Mouse (Mus musculus) heart, postnatal 10 days (tissue): ENCODE measurements around the gene Basp1. TPM values are rescaled to one million over a fixed set of nuclear protein-coding genes. Genes with fewer than 3 reads are reported as not detected.

Experiments used
- DNase-seq, 2 experiments: peaks; one replicate each; pipeline ENCODE4 v3.0.0; 2021
- intact Hi-C: fragments of 180-260 bp; cut with DNase I; formaldehyde crosslinking; loops from one replicate; pipeline ENCODE4 v1.15.1; 2025
- total RNA-seq, 2 experiments: library from RNA; stranded (reverse); gene quantifications; 2 replicates each; pipeline ENCODE4 v1.2.3; 2021

Basp1 gene
- total RNA-seq, 2 experiments from 2014 or later, result 6.7 to 8.4 TPM

- intact Hi-C loops, result no loop called here
- DNase-seq, result no peak
These were observed 44.0 kb downstream of the Basp1 start for GRCm38 (mm10) chr15:25369522-25369921.

GRCm38 (mm10) chr15:25365503-25365902, 48.1 kb downstream of the Basp1 start:
- no peak for DNase-seq

GRCm38 (mm10) chr15:25364819-25365463, 48.6 kb downstream of the Basp1 start:
- intact Hi-C loops, result no loop called here
- no peak for DNase-seq

More at GRCm38 (mm10) chr15:25365503-25365902, 48.1 kb downstream of the Basp1 start:
- intact Hi-C loops, result no loop called here

- intact Hi-C loops, result no loop called here
- peak; percentile 23 to 24 for DNase-seq
These were observed 49.3 kb downstream of the Basp1 start for GRCm38 (mm10) chr15:25364160-25364818.

- DNase-seq, result no peak
- intact Hi-C loops, result no loop called here
These were observed 49.9 kb downstream of the Basp1 start for GRCm38 (mm10) chr15:25363636-25364035.

- DNase-seq, result no peak
- intact Hi-C loops, result no loop called here
These were observed 52.7 kb downstream of the Basp1 start for GRCm38 (mm10) chr15:25360825-25361224.

GRCm38 (mm10) chr15:25358680-25359097, 54.9 kb downstream of the Basp1 start:
- peak; percentile 13 to 16 for DNase-seq
- intact Hi-C loops, result no loop called here

- intact Hi-C loops, result no loop called here
- DNase-seq, result no peak
These were observed 58.2 kb downstream of the Basp1 start for GRCm38 (mm10) chr15:25355339-25355738.

- intact Hi-C loops, result no loop called here
- peak in 1 of 2 experiments; percentile 6 for DNase-seq
These were observed 58.8 kb downstream of the Basp1 start for GRCm38 (mm10) chr15:25354738-25355137.

GRCm38 (mm10) chr15:25353498-25353897, 60.1 kb downstream of the Basp1 start:
- no peak for DNase-seq
- intact Hi-C loops, result no loop called here

- no peak for DNase-seq
- intact Hi-C loops, result no loop called here
These were observed 70.3 kb downstream of the Basp1 start for GRCm38 (mm10) chr15:25343263-25343662.

GRCm38 (mm10) chr15:25335277-25335676, 78.3 kb downstream of the Basp1 start:
- intact Hi-C loops, result no loop called here

GRCm38 (mm10) chr15:25331877-25332445, 81.6 kb downstream of the Basp1 start:
- intact Hi-C loops, result no loop called here
- DNase-seq, result no peak

More at GRCm38 (mm10) chr15:25335277-25335676, 78.3 kb downstream of the Basp1 start:
- DNase-seq, result no peak

- intact Hi-C loops, result no loop called here
- DNase-seq, result no peak
These were observed 82.6 kb downstream of the Basp1 start for GRCm38 (mm10) chr15:25330946-25331345.

- intact Hi-C loops, result no loop called here
- DNase-seq, result no peak
These were observed 91.0 kb downstream of the Basp1 start for GRCm38 (mm10) chr15:25322601-25323000.

GRCm38 (mm10) chr15:25322111-25322510, 91.5 kb downstream of the Basp1 start:
- intact Hi-C loops, result no loop called here
- no peak for DNase-seq

- intact Hi-C loops, result no loop called here
- peak in 1 of 2 experiments; percentile 7 for DNase-seq
These were observed 91.9 kb downstream of the Basp1 start for GRCm38 (mm10) chr15:25321636-25322035.

GRCm38 (mm10) chr15:25314471-25314870, 99.1 kb downstream of the Basp1 start:
- intact Hi-C loops, result no loop called here
- DNase-seq, result no peak
